Mouse (Mus musculus): ENCODE data around the gene Cmas. TPM values are rescaled to one million over a fixed set of nuclear protein-coding genes. Genes with fewer than 3 reads are reported as not detected.

The Cmas gene
- polyA plus RNA-seq, 1 experiment from 2014 or later: 139 TPM

DNA sequence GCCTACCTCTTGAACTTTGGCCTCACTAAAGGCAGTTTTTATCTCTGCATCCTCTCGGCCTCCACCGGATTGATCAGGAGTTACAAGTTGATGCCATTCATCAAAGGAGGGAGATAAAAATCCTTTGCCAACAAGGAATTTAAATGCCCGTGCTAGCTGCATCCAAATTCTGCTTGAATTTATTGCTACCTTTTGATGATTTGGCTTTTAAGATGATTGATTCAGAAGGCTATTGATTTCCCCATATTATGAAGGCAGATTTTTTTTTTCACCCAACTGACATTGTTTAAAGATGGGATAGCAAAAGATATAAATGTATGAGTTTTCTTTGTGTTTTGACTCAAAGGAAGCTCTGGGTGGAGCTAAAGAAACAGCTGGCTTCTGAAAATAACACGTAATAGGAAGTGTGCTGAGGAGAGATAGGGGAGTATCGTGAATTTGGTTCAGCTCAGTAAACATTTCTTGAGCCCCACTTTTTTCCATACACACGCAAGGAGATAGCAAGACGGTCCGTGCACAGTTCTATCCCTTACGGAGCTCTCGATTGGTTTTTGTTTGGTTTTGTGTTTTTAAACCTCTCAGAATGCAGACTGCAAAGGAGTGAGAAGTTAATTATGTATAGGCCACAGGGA lies 964 bp downstream of the Cmas start:
- Histone ChIP-seq H3K9ac (peak overlapping the region; percentile 86), H3K36me3 (peaks cover 4% of the 10 kb centered on the region; the same call in 1 of the 2 replicates), H3K27me3 (peaks cover 22% of the 10 kb centered on the region), H3K4me2 (replicated peaks) (peak overlapping the region; percentile 62), H3K4me3 (peak overlapping the region; percentile 80), H3K4me1 (peaks cover 16% of the 10 kb centered on the region), H3K9me3 (replicated peaks) (no peaks in the 10 kb centered on the region), H3K27ac (peak overlapping the region; percentile 86; the same call in 1 of the 2 replicates)
- no peak for ATAC-seq (ENCODE audit: low FRiP score)
- 54% methylated on average over 10 of the region's 10 CpGs for WGBS

DNA sequence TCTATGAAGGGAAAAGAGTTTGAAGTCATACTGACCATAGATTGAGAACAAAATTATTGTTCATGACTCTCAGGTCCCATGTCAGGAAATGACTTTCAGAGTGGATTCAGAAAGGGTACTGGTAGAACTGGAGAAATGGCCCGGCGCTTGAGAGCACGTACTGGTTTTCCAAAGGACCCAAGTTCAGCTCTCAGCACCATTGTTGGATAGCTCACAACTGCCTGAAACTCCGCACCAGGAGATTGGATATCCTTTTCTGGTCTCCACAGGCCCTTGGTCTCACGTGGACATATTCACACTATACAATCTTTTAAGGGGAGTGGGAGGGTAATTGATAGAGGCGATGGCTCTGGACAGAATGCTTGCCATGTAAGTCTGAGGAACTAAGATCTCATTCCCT lies 1.5 kb downstream of the Cmas start:
- Histone ChIP-seq H3K36me3 (peaks cover 4% of the 10 kb centered on the region; the same call in 1 of the 2 replicates), H3K4me1 (peaks cover 16% of the 10 kb centered on the region), H3K9ac (peak overlapping the region; percentile 86), H3K4me3 (peak overlapping the region; percentile 80), H3K27me3 (peaks cover 20% of the 10 kb centered on the region), H3K4me2 (replicated peaks) (peak overlapping the region; percentile 62), H3K27ac (no peak overlapping the region), H3K9me3 (replicated peaks) (no peaks in the 10 kb centered on the region)
- 95% methylated on average over 6 of the region's 6 CpGs for WGBS
- ATAC-seq (ENCODE audit: low FRiP score): no peak

DNA sequence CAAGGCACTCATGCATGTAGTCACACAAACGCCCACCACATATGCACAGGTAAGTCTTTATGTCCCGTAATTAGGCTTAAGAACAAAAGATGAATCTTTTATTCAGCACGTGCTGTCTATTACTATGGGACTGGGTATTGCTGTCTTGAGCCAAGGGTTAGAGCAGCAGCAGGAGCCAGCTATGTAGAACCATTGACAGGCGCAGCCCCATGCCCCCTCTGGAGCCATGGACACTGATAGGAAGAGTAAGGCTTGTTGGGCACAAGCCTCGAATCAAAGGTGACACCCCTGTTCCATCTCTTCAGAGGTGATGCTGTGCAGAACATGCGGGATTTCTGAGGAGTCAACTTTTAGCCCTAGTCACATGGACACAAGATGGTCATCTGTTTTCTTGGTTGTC lies 2.1 kb downstream of the Cmas start:
- WGBS: 90% methylated on average over 6 of the region's 6 CpGs
- Histone ChIP-seq H3K4me3 (no peak overlapping the region), H3K4me2 (replicated peaks) (peak overlapping the region; percentile 62), H3K9ac (no peak overlapping the region), H3K4me1 (peaks cover 16% of the 10 kb centered on the region), H3K9me3 (replicated peaks) (no peaks in the 10 kb centered on the region), H3K27ac (no peak overlapping the region), H3K27me3 (peaks cover 17% of the 10 kb centered on the region), H3K36me3 (peaks cover 4% of the 10 kb centered on the region; the same call in 1 of the 2 replicates)
- ATAC-seq (ENCODE audit: low FRiP score): no peak

DNA sequence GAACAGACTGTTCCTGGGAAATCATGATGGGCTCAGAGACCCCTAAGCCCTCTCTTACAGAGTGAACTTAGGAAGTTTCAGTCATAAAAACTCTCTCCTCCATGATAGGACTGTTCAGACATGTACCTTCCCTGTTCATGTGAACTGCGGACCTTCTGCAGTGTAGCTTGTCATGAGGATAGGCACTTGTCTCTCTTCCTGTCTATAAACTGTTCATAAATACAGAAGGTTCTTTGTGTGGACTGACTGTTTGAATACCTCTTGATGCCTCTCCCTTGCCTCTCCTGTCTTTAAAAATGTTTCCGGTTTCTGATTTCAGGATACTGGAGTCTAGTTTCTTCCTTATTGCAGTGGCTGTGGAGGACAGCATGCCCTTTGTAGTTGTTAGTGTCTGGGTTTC lies 3.1 kb downstream of the Cmas start:
- Histone ChIP-seq H3K27me3 (peaks cover 9% of the 10 kb centered on the region), H3K36me3 (peaks cover 9% of the 10 kb centered on the region), H3K4me3 (no peak overlapping the region), H3K4me2 (replicated peaks) (no peak overlapping the region), H3K27ac (no peak overlapping the region), H3K9ac (no peak overlapping the region), H3K9me3 (replicated peaks) (no peaks in the 10 kb centered on the region), H3K4me1 (peaks cover 16% of the 10 kb centered on the region)
- 88% methylated on average over 2 of the region's 2 CpGs for WGBS
- ATAC-seq (ENCODE audit: low FRiP score): no peak

DNA sequence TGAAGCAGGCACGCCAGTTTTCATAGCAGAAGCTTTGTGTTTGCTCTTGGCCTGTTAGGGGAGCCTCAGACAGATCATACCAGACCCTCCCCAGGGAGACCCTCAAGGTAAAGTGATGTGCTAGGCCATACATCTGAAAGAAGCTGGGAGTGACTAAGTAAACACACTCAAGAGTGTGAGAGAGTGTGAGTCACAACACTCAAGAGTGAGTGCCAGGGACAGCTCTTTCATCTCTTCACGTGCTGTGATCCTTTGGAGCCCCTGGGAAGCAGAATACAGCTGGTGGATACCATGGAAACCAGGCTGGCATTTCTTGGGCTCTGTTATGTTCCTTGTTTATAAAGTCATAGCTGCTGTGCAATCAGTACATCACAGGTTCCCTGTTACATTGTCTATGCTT lies 8.4 kb downstream of the Cmas start:
- ATAC-seq (ENCODE audit: low FRiP score): no peak
- 69% methylated on average over 2 of the region's 2 CpGs for WGBS
- Histone ChIP-seq H3K9ac (no peak overlapping the region), H3K4me2 (replicated peaks) (no peak overlapping the region), H3K27ac (no peak overlapping the region), H3K4me3 (no peak overlapping the region), H3K27me3 (no peaks in the 10 kb centered on the region), H3K4me1 (no peaks in the 10 kb centered on the region), H3K9me3 (replicated peaks) (no peaks in the 10 kb centered on the region), H3K36me3 (peaks cover 50% of the 10 kb centered on the region)

DNA sequence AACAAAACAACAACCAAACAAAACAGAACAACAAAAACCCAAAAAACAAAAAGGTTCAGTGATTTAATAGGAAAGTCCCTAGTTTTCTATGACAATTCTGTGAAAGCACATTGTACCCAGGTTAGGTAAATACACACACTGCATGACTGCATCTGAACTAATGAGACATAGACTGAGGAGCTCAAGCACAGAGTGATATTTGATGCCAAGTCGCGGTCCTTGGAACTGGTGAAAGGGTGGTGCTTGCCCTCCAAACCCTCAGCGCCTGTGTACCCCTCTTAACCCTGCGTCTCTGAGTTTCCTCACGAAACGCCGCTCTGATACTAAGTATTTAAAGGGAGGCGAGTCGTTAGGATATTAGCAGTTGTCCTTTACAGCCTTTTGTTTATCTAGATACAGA lies 10.8 kb downstream of the Cmas start:
- Histone ChIP-seq H3K4me2 (replicated peaks) (no peak overlapping the region), H3K4me1 (no peaks in the 10 kb centered on the region), H3K4me3 (no peak overlapping the region), H3K9me3 (replicated peaks) (no peaks in the 10 kb centered on the region), H3K27ac (no peak overlapping the region), H3K27me3 (no peaks in the 10 kb centered on the region), H3K36me3 (peaks cover 69% of the 10 kb centered on the region), H3K9ac (no peak overlapping the region)
- no peak for ATAC-seq (ENCODE audit: low FRiP score)
- 88% methylated on average over 9 of the region's 9 CpGs for WGBS

DNA sequence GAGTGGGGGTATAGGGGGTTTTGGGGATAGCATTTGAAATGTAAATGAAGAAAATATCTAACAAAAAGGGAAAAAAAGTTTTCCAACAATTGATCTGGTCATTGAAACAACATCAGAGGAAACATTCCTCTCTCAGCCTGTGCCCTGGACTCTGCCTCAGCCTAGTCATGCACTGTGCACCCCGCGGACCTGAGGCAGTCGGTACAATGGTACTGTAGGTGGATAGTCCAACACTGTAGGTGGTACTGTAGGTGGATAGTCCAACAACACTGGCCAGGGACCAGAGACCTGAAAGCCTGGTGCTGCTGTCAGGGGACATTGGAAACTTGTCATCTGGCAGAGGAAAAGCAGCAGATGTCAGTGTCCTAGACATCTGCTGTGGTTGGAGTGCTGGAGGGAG lies 13.4 kb downstream of the Cmas start:
- Histone ChIP-seq H3K9ac (no peak overlapping the region), H3K9me3 (replicated peaks) (no peaks in the 10 kb centered on the region), H3K27ac (no peak overlapping the region), H3K27me3 (no peaks in the 10 kb centered on the region), H3K4me3 (no peak overlapping the region), H3K4me2 (replicated peaks) (no peak overlapping the region), H3K36me3 (peaks cover 85% of the 10 kb centered on the region), H3K4me1 (no peaks in the 10 kb centered on the region)
- WGBS: 85% methylated on average over 3 of the region's 3 CpGs
- ATAC-seq (ENCODE audit: low FRiP score): no peak

DNA sequence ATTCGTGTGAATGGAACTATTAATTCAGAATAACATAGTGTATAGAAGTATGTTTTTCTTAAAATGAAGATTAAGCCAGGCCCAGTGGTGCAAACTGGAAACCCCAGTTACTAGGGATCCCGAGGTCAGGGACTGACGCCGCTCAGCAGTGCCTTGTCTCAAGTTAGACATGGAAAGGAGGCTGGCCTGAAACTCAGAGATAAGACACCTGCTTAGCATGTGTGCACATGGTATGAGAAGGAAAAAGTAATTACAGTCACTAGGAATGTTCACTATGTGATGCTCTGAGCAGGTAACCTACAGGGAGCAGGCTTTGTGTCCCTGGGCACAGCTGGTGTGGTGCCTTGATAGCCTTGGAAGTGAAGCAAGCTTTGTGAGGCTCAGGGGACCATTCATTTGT lies 15.2 kb downstream of the Cmas start:
- no peak for ATAC-seq (ENCODE audit: low FRiP score)
- no peak overlapping the region for H3K4me2 ChIP-seq (replicated peaks)
- no peaks in the 10 kb centered on the region for H3K4me1 ChIP-seq
- no peak overlapping the region for H3K4me3 ChIP-seq
- peaks cover 82% of the 10 kb centered on the region for H3K36me3 ChIP-seq
- H3K9ac ChIP-seq: no peak overlapping the region
- WGBS: 96% methylated on average over 4 of the region's 4 CpGs
- H3K27me3 ChIP-seq: no peaks in the 10 kb centered on the region
- H3K27ac ChIP-seq: no peak overlapping the region
- no peaks in the 10 kb centered on the region for H3K9me3 ChIP-seq (replicated peaks)

DNA sequence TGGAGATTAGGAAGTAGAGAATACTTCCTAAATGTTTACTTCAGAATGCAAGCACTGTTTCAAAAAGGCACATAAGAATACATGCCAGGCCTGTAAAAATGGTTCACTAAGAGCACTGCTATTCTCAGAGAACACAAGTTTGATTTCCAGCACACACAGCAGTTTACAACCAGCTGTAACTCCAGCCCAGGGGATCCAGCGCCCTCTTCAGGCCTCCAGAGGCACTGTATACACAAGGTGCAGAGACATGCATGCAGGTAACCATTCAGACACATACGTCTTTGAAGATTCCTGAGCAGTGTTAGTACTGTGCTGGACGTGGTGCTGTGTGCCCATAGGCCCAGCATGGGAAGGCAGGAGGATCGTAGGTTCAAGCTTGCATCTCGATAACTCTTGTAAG lies 17.1 kb downstream of the Cmas start:
- WGBS: 93% methylated on average over 5 of the region's 5 CpGs
- Histone ChIP-seq H3K9me3 (replicated peaks) (no peaks in the 10 kb centered on the region), H3K4me1 (no peaks in the 10 kb centered on the region), H3K9ac (no peak overlapping the region), H3K4me3 (no peak overlapping the region), H3K4me2 (replicated peaks) (no peak overlapping the region), H3K27ac (no peak overlapping the region), H3K36me3 (peaks cover 66% of the 10 kb centered on the region), H3K27me3 (no peaks in the 10 kb centered on the region)
- no peak for ATAC-seq (ENCODE audit: low FRiP score)

DNA sequence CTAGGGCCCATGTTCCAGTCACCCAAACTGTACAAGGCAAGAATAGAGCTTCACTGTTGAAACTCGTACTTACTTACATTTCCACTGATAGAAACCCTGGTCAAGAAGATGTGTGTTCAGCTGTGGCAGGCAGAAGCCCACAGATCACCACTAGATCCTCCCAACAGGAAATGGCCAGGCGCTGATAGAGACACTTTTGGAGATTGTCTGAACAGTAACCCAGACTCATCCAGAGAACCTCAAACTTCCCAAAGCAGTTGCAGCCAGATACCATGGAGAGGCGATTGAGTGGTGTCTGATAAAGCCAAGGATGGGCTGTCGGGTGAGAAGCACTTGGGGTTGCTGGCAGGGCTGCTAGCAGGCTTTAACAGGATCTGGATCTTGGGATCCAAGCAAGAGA lies 20.4 kb downstream of the Cmas start:
- no peak overlapping the region for H3K27ac ChIP-seq
- ATAC-seq (ENCODE audit: low FRiP score): no peak
- 83% methylated on average over 4 of the region's 4 CpGs for WGBS

DNA sequence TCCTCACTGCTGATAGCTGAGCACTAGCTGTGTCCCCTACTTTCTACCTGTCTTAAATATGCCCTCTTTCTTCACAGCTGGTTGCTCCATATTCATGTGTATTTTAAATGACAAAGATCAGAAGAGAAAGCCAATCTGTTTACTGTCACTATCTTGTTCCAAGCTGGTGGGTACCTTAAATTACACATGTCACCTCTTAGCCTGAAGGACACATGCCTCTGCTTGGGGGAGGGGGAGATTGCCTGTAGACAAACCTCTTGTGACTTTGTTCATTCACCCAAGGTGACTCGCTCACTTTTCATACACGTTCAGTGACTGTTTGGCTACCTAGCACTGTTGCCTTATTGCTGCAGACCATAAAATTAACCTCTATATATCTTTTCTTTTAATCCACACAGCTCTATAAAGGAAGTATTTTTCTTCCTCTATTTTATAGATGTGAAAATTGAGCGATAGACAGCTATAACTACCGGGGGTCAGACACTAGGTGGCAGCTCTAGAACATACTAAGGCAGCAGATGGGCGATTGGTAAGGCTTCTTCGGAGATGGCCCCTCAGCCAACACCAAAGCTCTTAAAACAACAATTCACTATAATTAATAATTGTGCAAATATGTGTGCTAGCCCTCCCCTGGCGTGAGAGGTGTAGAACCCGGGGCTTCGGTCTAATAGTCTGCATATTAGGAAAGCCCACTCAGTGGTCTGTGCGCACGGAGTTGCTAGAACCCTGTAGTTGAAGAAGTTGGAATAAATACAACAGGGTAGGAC lies 22.7 kb downstream of the Cmas start:
- no peaks in the 10 kb centered on the region for H3K9me3 ChIP-seq (replicated peaks)
- H3K4me2 ChIP-seq (replicated peaks): no peak overlapping the region
- WGBS: 56% methylated on average over 11 of the region's 11 CpGs
- 0 out of 2 replicates have a peak overlapping the region, but pooled peaks have one; percentile 64 for H3K27ac ChIP-seq
- ATAC-seq (ENCODE audit: low FRiP score): peak; percentile 54
- peaks cover 17% of the 10 kb centered on the region for H3K36me3 ChIP-seq
- H3K4me1 ChIP-seq: peaks cover 11% of the 10 kb centered on the region
- H3K9ac ChIP-seq: no peak overlapping the region
- H3K27me3 ChIP-seq: no peaks in the 10 kb centered on the region
- no peak overlapping the region for H3K4me3 ChIP-seq

More for the DNA sequence above, 20.4 kb downstream of the Cmas start:
- H3K9ac ChIP-seq: no peak overlapping the region
- H3K27me3 ChIP-seq: no peaks in the 10 kb centered on the region
- peaks cover 11% of the 10 kb centered on the region for H3K4me1 ChIP-seq
- H3K4me2 ChIP-seq (replicated peaks): no peak overlapping the region
- no peak overlapping the region for H3K4me3 ChIP-seq
- H3K9me3 ChIP-seq (replicated peaks): no peaks in the 10 kb centered on the region
- H3K36me3 ChIP-seq: peaks cover 40% of the 10 kb centered on the region

DNA sequence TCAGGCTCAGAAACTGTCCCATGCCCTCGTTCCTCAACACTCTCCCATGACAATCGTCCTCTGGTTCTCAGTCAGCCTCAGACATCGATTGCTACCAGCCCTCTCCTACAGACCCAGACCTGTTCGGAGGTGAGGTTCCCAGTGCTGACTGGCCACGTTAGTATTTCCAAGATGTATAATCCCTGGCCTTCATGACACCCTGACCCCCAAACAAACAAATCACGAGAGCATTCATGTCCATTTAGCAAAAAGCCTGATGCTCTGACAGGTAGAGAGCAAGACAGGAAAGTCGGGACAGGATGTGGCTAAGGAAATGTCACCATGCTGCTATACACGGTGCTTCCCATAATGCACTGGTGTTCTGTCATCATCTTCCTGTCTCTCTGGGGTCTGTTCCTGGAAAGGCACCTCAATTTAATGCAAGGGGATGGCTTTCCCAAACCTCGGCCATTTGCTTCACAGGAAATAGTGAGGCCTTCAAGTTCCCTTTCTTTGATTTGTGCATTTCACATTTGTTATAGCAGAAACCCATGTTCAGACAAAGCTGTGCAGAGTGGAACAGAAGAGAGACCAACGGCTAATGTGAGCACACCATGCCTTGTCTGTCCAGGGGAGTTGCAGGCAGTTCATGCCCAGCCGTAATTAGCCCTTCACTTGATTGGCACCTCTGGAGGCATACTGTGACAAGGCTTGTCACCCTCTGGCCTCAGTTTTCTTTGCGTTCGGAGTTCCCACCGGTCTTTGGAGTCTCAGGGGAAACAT lies 23.5 kb downstream of the Cmas start:
- Histone ChIP-seq H3K4me2 (replicated peaks) (no peak overlapping the region), H3K9me3 (replicated peaks) (no peaks in the 10 kb centered on the region), H3K9ac (no peak overlapping the region), H3K36me3 (peaks cover 13% of the 10 kb centered on the region; the same call in 1 of the 2 replicates), H3K27ac (peak overlapping the region; percentile 64), H3K4me1 (peaks cover 11% of the 10 kb centered on the region), H3K4me3 (no peak overlapping the region), H3K27me3 (no peaks in the 10 kb centered on the region)
- ATAC-seq (ENCODE audit: low FRiP score): peak; percentile 70
- 57% methylated on average over 14 of the region's 14 CpGs for WGBS

Measured in hindbrain, embryonic 12.5 days (tissue).